25 mouse cellular contexts compared by ENCODE assay signal in genomic region chr9:109997441-109997840, GRCm38 (mm10).
DNase-seq lines count a peak whose midpoint lies in the region; ATAC-seq and TF ChIP-seq lines count a peak whose summit lies in the region.
"Had no signal": no experiment of that assay in that cellular context is flagged by ENCODE, and none has a peak within 500 bp of the region (broad histone marks: within the 10 kb centered on the region; RNA-seq: fewer than 3 reads in every experiment).

No protein-coding gene starts in this region.

- no peak overlapping the region for H3K4me2 ChIP-seq in midbrain, postnatal 0 days (ENCODE audit: low read depth, low read length, poor library complexity, severe bottlenecking)
- H3K4me2 ChIP-seq in midbrain, embryonic 14.5 days (ENCODE audit: low read length) = no peak overlapping the region
- H3K4me2 ChIP-seq: forebrain, embryonic 13.5 days; heart, embryonic 12.5 days; hindbrain, embryonic 12.5 days; liver, embryonic 15.5 days; lung, embryonic 15.5 days; midbrain, embryonic 11.5 days had no signal

- 64% methylated on average over 4 of the region's 4 CpGs for WGBS in midbrain, postnatal 0 days
- 73% methylated on average over 4 of the region's 4 CpGs for WGBS in midbrain, embryonic 14.5 days

- no peak overlapping the region for H3K9ac ChIP-seq in midbrain, postnatal 0 days (replicated peaks; ENCODE audit: low read length, poor library complexity, severe bottlenecking)
- H3K9ac ChIP-seq in midbrain, embryonic 14.5 days (replicated peaks; ENCODE audit: low read length) = no peak overlapping the region
- H3K9ac ChIP-seq: forebrain, embryonic 13.5 days; heart, embryonic 12.5 days; hindbrain, embryonic 12.5 days; liver, embryonic 15.5 days; lung, embryonic 15.5 days had no signal

- H3K27me3 ChIP-seq in midbrain, postnatal 0 days (ENCODE audit: insufficient read depth, low read length) = no peaks in the 10 kb centered on the region
- H3K27me3 ChIP-seq in midbrain, embryonic 14.5 days (ENCODE audit: control insufficient read depth, insufficient read depth, low read length) = no peaks in the 10 kb centered on the region
- H3K27me3 ChIP-seq: forebrain, embryonic 13.5 days; heart, embryonic 12.5 days; hindbrain, embryonic 12.5 days; liver, embryonic 15.5 days; lung, embryonic 15.5 days had no signal

- no peak for ATAC-seq in midbrain, postnatal 0 days (ENCODE audit: low FRiP score)
- ATAC-seq in midbrain, embryonic 14.5 days (ENCODE audit: low FRiP score, low TSS enrichment) = no peak
- ATAC-seq: forebrain, embryonic 13.5 days had no signal

- peaks cover 7% of the 10 kb centered on the region; the same call in 1 of the 2 replicates for H3K36me3 ChIP-seq in midbrain, postnatal 0 days (ENCODE audit: insufficient read depth, low read length)
- no peaks in the 10 kb centered on the region for H3K36me3 ChIP-seq in midbrain, embryonic 14.5 days (ENCODE audit: control insufficient read depth, insufficient read depth, low read length)
- H3K36me3 ChIP-seq: hindbrain, embryonic 12.5 days; limb, embryonic 10.5 days; liver, embryonic 15.5 days; lung, embryonic 15.5 days had no signal

- H3K27ac ChIP-seq in midbrain, postnatal 0 days (ENCODE audit: low read depth, low read length) = no peak overlapping the region
- H3K27ac ChIP-seq in midbrain, embryonic 14.5 days (replicated peaks; ENCODE audit: low read depth, low read length) = no peak overlapping the region
- H3K27ac ChIP-seq: forebrain, embryonic 13.5 days; hindbrain, embryonic 12.5 days; limb, embryonic 10.5 days; liver, embryonic 15.5 days; lung, embryonic 15.5 days had no signal

- no peak for TF ChIP-seq CTCF in midbrain, postnatal 0 days (IDR thresholded peaks at IDR 0.05)

- DNase-seq in layer of hippocampus, adult 18-20 months (ENCODE audit: low spot score in 2 of 2) = peak; percentile 36 to 77
- DNase-seq in layer of hippocampus, postnatal 25 days (ENCODE audit: extremely low spot score in 1 of 2, low spot score in 1 of 2) = no peak
- peak; percentile 26 for DNase-seq in midbrain, postnatal 0 days (ENCODE audit: low spot score)
- DNase-seq in midbrain, embryonic 14.5 days = no peak
- peak; percentile 73 for DNase-seq in layer of hippocampus, adult 9-11 months
- peak; percentile 13 for DNase-seq in right cerebral cortex, postnatal 14 days
- DNase-seq in lung, postnatal 10 days = no peak
- DNase-seq in kidney, adult 9 months = no peak
- DNase-seq: adrenal gland, adult 2 months; cerebellum, adult 11-12 months; heart, adult 18-20 months; heart, postnatal 14 days; kidney, adult 11 months; kidney, postnatal 4 days; liver; retina, postnatal 1 day; spleen, adult 18-20 months; thymus, postnatal 25 days had no signal

- H3K4me3 ChIP-seq in midbrain, postnatal 0 days (ENCODE audit: low read depth, low read length) = no peak overlapping the region
- no peak overlapping the region for H3K4me3 ChIP-seq in midbrain, embryonic 14.5 days (replicated peaks; ENCODE audit: low read depth, low read length)
- H3K4me3 ChIP-seq: forebrain, embryonic 13.5 days; heart, embryonic 12.5 days; hindbrain, embryonic 12.5 days; limb, embryonic 10.5 days; liver, embryonic 15.5 days; lung, embryonic 15.5 days had no signal

- H3K4me1 ChIP-seq in midbrain, postnatal 0 days (ENCODE audit: insufficient read depth, low read length) = no peaks in the 10 kb centered on the region
- H3K4me1 ChIP-seq in midbrain, embryonic 14.5 days (ENCODE audit: control insufficient read depth, insufficient read depth, low read length) = no peaks in the 10 kb centered on the region
- H3K4me1 ChIP-seq: heart, embryonic 12.5 days; hindbrain, embryonic 12.5 days; liver, embryonic 15.5 days; lung, embryonic 15.5 days had no signal

- H3K9me3 ChIP-seq in midbrain, postnatal 0 days (ENCODE audit: low read length) = no peaks in the 10 kb centered on the region
- no peaks in the 10 kb centered on the region for H3K9me3 ChIP-seq in midbrain, embryonic 14.5 days (ENCODE audit: control insufficient read depth, low read length)
- H3K9me3 ChIP-seq: forebrain, embryonic 13.5 days; heart, embryonic 12.5 days; hindbrain, embryonic 12.5 days; limb, embryonic 10.5 days; liver, embryonic 15.5 days; lung, embryonic 15.5 days had no signal

Comparison
In these comparisons a context has a peak if more than half of its experiments do, and no peak if none do; other contexts are left out.
1. DNase-seq: peak in layer of hippocampus, adult 18-20 months (2 of 2), midbrain, postnatal 0 days (single experiment), layer of hippocampus, adult 9-11 months (single experiment) and right cerebral cortex, postnatal 14 days (single experiment); none in layer of hippocampus, postnatal 25 days (0 of 2), midbrain, embryonic 14.5 days (single experiment), lung, postnatal 10 days (single experiment) and kidney, adult 9 months (single experiment).